Mouse (Mus musculus): ENCODE results near the gene Bicra.

GRCm38 (mm10) chr7:16028102-16028927 lies 19.4 kb downstream of the Bicra start:
- TF ChIP-seq CTCF (IDR thresholded peaks at IDR 0.05) = peak; percentile 27; the same call in 1 of the 2 replicates
- TF ChIP-seq EP300 (IDR thresholded peaks at IDR 0.05) = no peak
